Mouse (Mus musculus) frontal cortex, adult 2 months (tissue): ENCODE data around the gene Nos1ap. TPM values are rescaled to one million over a fixed set of nuclear protein-coding genes. Genes with fewer than 3 reads are reported as not detected.

Experiments used
- DNase-seq, 2 experiments: peaks; one replicate each; pipeline ENCODE4 v3.0.0; 2022; ENCODE audit warnings: low spot score in 1 of 2; ENCODE audit errors: extremely low spot score in 1 of 2
- polyA plus RNA-seq: library from polyadenylated mRNA; depleted of rRNA; stranded (reverse); fragments of >200 nt; gene quantifications from 2 replicates; pipeline ENCODE4 v1.2.3, GENCODE M21; 2012

Nos1ap gene
- polyA plus RNA-seq, 1 experiment: 93.5 TPM

DNA sequence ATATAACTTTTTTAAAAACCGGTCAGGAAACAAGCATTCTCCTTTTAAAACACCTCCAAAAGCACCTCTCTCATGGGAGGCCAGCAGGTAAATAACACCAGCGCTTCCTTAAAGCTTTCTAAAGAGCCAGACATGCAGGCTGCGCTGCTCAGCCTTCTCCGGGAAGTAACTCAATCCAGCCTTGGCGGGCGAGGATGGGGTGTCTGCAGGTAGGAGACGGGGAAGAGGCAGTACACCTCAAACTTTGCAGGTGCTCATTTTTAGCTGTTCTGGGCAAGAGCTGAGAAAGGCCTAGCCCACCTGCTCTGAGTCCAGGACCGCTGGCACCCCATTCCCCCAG is 812 bp downstream of the Nos1ap start:
- DNase-seq: no peak

- no peak for DNase-seq
Measured at GRCm38 (mm10) chr1:170588353-170588752, 1.3 kb downstream of the Nos1ap start.

- no peak for DNase-seq
Measured at GRCm38 (mm10) chr1:170586715-170587114, 2.9 kb downstream of the Nos1ap start.

DNA sequence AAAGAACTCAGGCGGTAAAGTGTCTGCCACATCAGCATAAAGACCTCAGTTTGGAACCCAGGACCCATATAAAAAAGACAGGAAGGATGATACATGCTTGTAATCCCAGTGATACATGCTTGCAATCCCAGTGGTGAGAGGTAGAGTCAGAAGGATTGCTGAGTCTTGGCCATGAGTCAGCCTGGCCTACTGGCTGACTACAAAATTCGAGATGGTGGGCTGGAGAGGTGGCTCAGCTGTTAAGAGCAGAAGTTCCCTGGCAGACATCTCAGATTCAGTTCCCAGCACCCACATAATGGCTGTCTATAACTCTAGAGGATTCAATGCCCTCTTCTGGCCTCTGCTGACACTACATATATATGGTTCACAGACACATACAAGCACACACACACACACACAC is 5.7 kb downstream of the Nos1ap start:
- DNase-seq: no peak

- DNase-seq: no peak
Measured at GRCm38 (mm10) chr1:170582341-170582740, 7.3 kb downstream of the Nos1ap start.

DNA sequence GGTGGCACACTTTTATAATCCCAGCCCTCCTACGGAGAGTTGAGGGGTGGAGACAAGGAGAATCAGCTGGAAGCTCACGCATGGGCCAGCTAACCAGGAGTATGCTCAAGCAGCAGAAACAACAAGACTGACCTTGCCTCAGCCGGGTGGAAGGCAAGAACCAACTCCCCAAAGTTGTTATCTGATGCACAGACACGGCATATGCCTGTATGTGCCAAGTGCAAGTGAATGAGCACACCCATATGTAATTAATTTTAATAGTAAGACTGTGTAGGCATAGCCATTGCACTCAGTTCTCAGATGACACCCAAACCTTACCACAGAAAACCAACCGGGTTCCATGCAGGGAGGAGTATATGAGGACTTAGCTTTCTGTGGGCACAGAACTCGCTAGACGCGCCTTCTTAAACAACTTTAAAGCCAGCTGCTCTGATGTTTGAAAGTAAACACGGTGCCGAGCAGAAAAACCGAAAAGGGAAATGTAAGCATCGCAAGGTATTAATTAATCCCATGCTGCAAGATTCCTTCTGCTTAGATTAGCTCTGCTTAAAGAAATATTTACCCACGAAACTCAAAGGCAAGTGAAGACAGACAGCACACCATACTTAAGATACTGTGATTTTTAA is 9.1 kb downstream of the Nos1ap start:
- DNase-seq: no peak

GRCm38 (mm10) chr1:170579476-170579875 is 10.2 kb downstream of the Nos1ap start:
- DNase-seq: no peak

DNA sequence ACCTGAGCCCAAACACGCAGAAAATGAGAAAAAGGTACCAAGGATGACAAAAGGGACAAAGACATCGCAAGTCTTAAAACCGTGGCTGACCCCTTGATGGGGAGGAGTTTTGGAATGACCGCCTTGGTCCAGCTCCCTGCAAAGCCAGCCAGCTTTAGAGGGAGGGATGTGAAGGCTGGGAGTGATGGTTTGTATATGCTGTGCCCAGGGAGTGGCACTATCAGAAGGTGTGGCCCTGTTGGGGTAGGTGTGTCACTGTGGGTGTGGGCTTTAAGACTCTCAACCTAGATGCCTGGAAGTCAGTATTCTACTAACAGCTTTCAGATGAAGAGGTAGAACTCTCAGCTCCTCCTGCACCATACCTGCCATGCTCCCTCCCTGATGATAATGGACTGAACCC is 10.6 kb downstream of the Nos1ap start:
- DNase-seq: no peak

- no peak for DNase-seq
Measured at GRCm38 (mm10) chr1:170576728-170577065, 13.0 kb downstream of the Nos1ap start.

GRCm38 (mm10) chr1:170576012-170576727 is 13.5 kb downstream of the Nos1ap start:
- no peak for DNase-seq

- no peak for DNase-seq
Measured at GRCm38 (mm10) chr1:170573117-170573516, 16.5 kb downstream of the Nos1ap start.

GRCm38 (mm10) chr1:170566969-170567368 is 22.7 kb downstream of the Nos1ap start:
- DNase-seq: no peak

DNA sequence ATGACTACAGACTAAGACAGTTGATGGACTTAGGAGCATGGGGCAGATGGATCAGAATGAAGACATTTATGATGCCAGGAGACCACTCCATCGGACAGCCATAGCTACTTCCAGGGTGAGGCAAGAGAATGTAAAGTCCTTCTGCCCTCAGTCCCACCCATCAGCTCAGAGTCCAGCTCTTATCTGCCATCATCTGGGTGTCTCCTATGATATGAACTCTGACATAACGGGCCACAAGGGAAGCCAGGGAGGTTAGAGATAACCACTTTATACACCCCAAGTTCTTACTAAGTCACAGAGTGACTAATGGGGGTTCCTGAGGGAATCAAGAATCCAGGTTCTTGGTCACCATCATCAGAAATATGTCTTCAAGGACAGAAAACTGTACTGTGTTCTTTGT is 23.1 kb downstream of the Nos1ap start:
- DNase-seq: no peak

DNA sequence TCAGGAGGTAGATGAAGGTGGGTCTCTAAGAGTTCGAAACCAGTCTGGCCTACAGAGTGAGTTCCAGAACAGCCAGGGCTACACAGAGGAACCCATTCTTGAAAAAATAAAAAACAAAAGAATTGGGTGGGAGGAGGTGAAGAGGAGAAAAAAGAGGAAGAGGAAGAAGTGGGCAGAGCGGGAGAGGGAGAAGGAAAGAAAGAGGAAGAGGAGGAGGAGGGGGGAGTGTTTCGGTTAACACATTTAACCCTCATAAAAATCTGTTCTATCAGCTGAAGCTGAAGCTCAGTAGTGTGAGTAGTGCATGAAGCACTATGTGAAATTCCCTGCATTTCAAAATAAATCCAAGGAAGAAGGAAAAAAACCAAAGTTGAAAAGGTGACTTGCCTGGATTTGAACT is 24.7 kb downstream of the Nos1ap start:
- DNase-seq: no peak

DNA sequence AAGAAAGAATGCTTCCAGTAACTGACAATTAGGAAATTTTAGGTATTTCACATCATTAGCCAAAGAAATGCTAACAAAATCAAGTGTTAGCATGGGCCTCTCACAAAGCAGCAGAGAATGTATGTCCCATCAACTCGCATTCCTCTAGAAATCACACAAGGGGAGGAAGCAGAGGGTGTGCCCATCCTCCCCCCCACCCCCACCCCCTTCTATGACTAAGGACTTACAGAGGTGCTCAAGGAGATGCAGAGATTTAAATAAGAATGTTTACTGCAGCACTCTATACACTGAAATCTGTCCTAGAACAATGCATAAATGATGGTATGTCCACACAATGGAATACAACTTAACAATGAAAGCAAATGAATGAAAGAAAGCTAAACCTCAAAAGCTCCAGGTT is 27.2 kb downstream of the Nos1ap start:
- DNase-seq: no peak

GRCm38 (mm10) chr1:170560768-170561167 is 28.9 kb downstream of the Nos1ap start:
- no peak for DNase-seq

- peak in 1 of 2 experiments; percentile 48 for DNase-seq
Measured at GRCm38 (mm10) chr1:170557962-170558361, 31.7 kb downstream of the Nos1ap start.

- DNase-seq: no peak
Measured at GRCm38 (mm10) chr1:170556696-170557095, 33.0 kb downstream of the Nos1ap start.

DNA sequence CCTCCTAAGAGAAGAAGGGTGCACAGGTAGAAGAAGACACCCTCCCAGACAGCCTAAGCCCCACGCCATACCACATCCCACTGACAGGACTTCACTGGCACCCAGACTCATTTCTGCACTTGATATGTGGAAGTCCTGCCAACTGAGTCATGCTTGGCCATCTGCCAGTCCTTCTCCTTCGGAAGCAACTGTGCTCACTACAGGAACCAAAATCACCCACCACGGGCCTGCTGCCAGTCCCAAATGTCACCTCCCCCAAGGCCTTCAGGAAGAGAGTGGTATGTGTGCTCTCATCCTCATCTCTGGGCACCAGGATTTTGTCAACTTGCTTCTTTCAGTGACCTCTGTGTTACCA is 34.7 kb downstream of the Nos1ap start:
- DNase-seq: peak; percentile 88 to 96

GRCm38 (mm10) chr1:170554235-170554938 is 35.3 kb downstream of the Nos1ap start:
- no peak for DNase-seq

DNA sequence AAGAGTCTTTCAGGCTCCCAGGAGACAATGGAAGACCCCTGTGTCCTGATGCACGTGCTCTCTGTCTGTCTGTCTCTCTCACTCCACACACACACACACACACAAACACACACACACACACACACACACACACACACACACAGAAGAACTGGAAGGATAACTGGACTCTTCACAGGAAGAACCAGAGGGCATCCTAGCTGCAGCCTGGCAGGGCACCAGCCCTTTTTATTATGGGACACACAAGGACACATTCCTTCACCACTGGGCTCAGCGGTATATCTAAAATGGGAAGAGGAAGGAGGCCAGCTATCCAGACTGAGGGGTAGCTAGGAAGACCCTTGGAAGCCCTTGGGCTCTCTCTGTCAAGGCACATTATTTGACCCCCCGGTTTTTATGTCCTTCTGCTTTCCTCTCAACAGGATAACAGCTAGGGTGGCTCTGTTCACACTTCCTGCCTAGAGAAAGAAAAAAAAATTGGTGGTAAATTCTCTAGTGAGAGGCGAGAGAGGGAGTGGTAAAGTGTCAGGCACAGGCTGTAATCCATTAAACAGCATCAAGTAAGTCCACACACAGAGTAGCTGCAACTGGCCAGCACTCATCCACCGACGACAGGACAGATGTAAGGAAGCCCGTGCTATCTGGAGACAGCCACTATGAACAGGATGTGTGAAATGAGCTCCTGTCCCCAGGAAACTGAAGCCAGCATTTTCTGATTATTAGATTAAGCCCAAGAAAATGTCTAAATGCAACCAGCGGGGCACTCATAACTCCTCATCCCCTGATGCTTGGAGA is 38.8 kb downstream of the Nos1ap start:
- DNase-seq: no peak
